Mouse (Mus musculus) liver, adult 2 months (tissue): ENCODE measurements around the gene Tex29. TPM values are rescaled to one million over a fixed set of nuclear protein-coding genes. Genes with fewer than 3 reads are reported as not detected.
"Not testable (repeated sequence)": the region's sequence is repeated elsewhere in the genome, so short reads cannot be mapped to it uniquely, and the experiment has no call there.

Experiments used
- DNase-seq: peaks from one replicate; pipeline ENCODE4 v3.0.0-alpha.2; 2011; ENCODE audit warnings: low read depth, low spot score; ENCODE audit errors: extremely low read depth
- H3K27ac ChIP-seq: fragments of 200-500 bp; replicated peaks from 2 replicates; pipeline ENCODE4 v1.5.1; 2012; ENCODE audit warnings: low read depth, mild to moderate bottlenecking, control low read depth, inconsistent platforms, low read length; ENCODE audit not compliant: insufficient read depth
- H3K27me3 ChIP-seq: fragments of 200-500 bp; 2 replicates; pipeline ENCODE4 v1.6.1; 2012; ENCODE audit warnings: mild to moderate bottlenecking, moderate library complexity, low read length, inconsistent platforms; ENCODE audit not compliant: control insufficient read depth, insufficient read depth
- H3K36me3 ChIP-seq: fragments of 200-500 bp; 2 replicates; pipeline ENCODE4 v1.6.1; 2012; ENCODE audit warnings: low read length, inconsistent platforms; ENCODE audit not compliant: control insufficient read depth, insufficient read depth
- H3K4me1 ChIP-seq: fragments of 200-500 bp; 2 replicates; pipeline ENCODE4 v1.6.1; 2011; ENCODE audit warnings: low read length; ENCODE audit not compliant: control insufficient read depth, insufficient read depth
- H3K4me3 ChIP-seq: fragments of 200-500 bp; 2 replicates; pipeline ENCODE4 v1.5.1; 2011; ENCODE audit warnings: low read depth, mild to moderate bottlenecking, control low read depth, low read length, moderate library complexity; ENCODE audit not compliant: insufficient read depth
- H3K79me2 ChIP-seq: fragments of 200-500 bp; 2 replicates; pipeline ENCODE4 v1.6.1; 2012; ENCODE audit warnings: inconsistent platforms, mild to moderate bottlenecking, low read length, moderate library complexity; ENCODE audit not compliant: control insufficient read depth, insufficient read depth
- H3K9ac ChIP-seq: fragments of 200-500 bp; 2 replicates; pipeline ENCODE4 v1.6.1; 2012; ENCODE audit warnings: low read depth, mild to moderate bottlenecking, control low read depth, inconsistent platforms, low read length
- CTCF ChIP-seq: fragments of 200-500 bp; IDR thresholded peaks from 2 replicates; pipeline ENCODE4 v1.5.1; 2011; ENCODE audit warnings: low read depth, low read length, control low read depth
- POLR2A ChIP-seq: fragments of 200-500 bp; IDR thresholded peaks from 2 replicates; pipeline ENCODE4 v1.6.1; 2011; ENCODE audit warnings: low read length, control low read depth; ENCODE audit not compliant: insufficient read depth; ENCODE audit errors: extremely low read depth
- WGBS: fragments of 180-500 bp; shearing (Covaris S2); methylation state at CpG from one replicate; pipeline ENCODE4 v1.1.7; 2018; 5-methylcytosine and 5-hydroxymethylcytosine counted together
- polyA plus RNA-seq: library from polyadenylated mRNA; depleted of rRNA; stranded (reverse); fragments of >200 nt; gene quantifications from 2 replicates; pipeline ENCODE4 v1.2.3, GENCODE M21; 2012
- total RNA-seq: library from RNA; depleted of rRNA; stranded (reverse); fragments of >200 nt; gene quantifications from 2 replicates; pipeline ENCODE4 v1.2.3, GENCODE M21; 2014

Gene Tex29
- total and polyA plus RNA-seq, 2 experiments, result not detected

GRCm38 (mm10) chr8:11844316-11844685 lies 4.0 kb downstream of the Tex29 start:
- no peaks in the 10 kb centered on the region for H3K36me3 ChIP-seq
- H3K27me3 ChIP-seq, result no peaks in the 10 kb centered on the region
- no peak for DNase-seq
- peaks cover 6% of the 10 kb centered on the region; the same call in 1 of the 2 replicates for H3K4me1 ChIP-seq
- 87% methylated on average over 7 of the region's 7 CpGs for WGBS
- H3K27ac ChIP-seq, result no peak overlapping the region
- no peak for TF ChIP-seq POLR2A
- TF ChIP-seq CTCF, result no peak
- H3K79me2 ChIP-seq, result no peaks in the 10 kb centered on the region
- H3K9ac ChIP-seq, result no peak overlapping the region
- H3K4me3 ChIP-seq, result no peak overlapping the region

GRCm38 (mm10) chr8:11846807-11847206 lies 6.5 kb downstream of the Tex29 start:
- Histone ChIP-seq H3K9ac (no peak overlapping the region), H3K27me3 (no peaks in the 10 kb centered on the region), H3K79me2 (no peaks in the 10 kb centered on the region), H3K36me3 (no peaks in the 10 kb centered on the region), H3K27ac (no peak overlapping the region), H3K4me1 (peaks cover 6% of the 10 kb centered on the region; the same call in 1 of the 2 replicates), H3K4me3 (no peak overlapping the region)
- TF ChIP-seq CTCF (no peak), POLR2A (no peak)
- no peak for DNase-seq
- WGBS, result 73% methylated on average over 6 of the region's 6 CpGs

GRCm38 (mm10) chr8:11867832-11868231 lies 27.6 kb downstream of the Tex29 start:
- no peak overlapping the region for H3K9ac ChIP-seq

GRCm38 (mm10) chr8:11874227-11874626 lies 34.0 kb downstream of the Tex29 start:
- not testable (repeated sequence) for H3K79me2 ChIP-seq, H3K9ac ChIP-seq, H3K27me3 ChIP-seq, H3K36me3 ChIP-seq, H3K4me3 ChIP-seq, H3K27ac ChIP-seq, DNase-seq, H3K4me1 ChIP-seq
- 94% methylated on average over 6 of the region's 6 CpGs for WGBS

More at GRCm38 (mm10) chr8:11867832-11868231, 27.6 kb downstream of the Tex29 start:
- no peak overlapping the region for H3K4me3 ChIP-seq
- H3K27me3 ChIP-seq, result no peaks in the 10 kb centered on the region
- no peak for DNase-seq
- TF ChIP-seq POLR2A, result no peak
- peak; percentile 41 for TF ChIP-seq CTCF
- H3K79me2 ChIP-seq, result no peaks in the 10 kb centered on the region
- no peaks in the 10 kb centered on the region for H3K36me3 ChIP-seq
- H3K27ac ChIP-seq, result no peak overlapping the region
- no peaks in the 10 kb centered on the region for H3K4me1 ChIP-seq

DNA sequence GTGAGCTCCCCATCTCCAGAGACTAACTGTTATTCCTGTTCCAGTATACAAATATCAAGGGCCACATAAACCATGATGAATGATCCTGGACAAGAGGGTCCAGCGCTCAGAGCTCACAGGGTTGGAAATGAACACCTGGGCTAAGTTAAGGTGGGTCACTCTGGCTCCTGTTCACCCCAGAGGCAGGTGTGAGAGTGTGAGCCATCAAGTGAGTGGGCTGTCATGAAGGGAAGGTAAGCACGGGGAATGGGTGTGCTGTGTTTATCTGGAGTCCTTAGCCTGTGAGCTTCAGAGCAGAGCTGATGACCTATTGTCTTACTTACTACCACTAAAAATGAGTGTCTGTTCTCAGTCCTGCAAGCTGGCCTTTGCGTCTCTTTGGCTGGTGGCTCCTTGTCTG lies 44.4 kb downstream of the Tex29 start:
- Histone ChIP-seq H3K9ac (no peak overlapping the region), H3K4me1 (no peaks in the 10 kb centered on the region), H3K27me3 (no peaks in the 10 kb centered on the region), H3K4me3 (no peak overlapping the region), H3K79me2 (no peaks in the 10 kb centered on the region), H3K27ac (no peak overlapping the region), H3K36me3 (no peaks in the 10 kb centered on the region)
- WGBS, result 95% methylated on average over 3 of the region's 3 CpGs
- DNase-seq, result no peak
- TF ChIP-seq CTCF (no peak), POLR2A (no peak)

GRCm38 (mm10) chr8:11885881-11886699 lies 45.8 kb downstream of the Tex29 start:
- H3K4me3 ChIP-seq, result no peak overlapping the region
- WGBS, result 87% methylated on average over 12 of the region's 12 CpGs
- no peak overlapping the region for H3K27ac ChIP-seq
- no peaks in the 10 kb centered on the region for H3K36me3 ChIP-seq
- TF ChIP-seq CTCF (no peak), POLR2A (no peak)
- H3K27me3 ChIP-seq, result no peaks in the 10 kb centered on the region
- no peaks in the 10 kb centered on the region for H3K79me2 ChIP-seq
- H3K9ac ChIP-seq, result no peak overlapping the region
- H3K4me1 ChIP-seq, result no peaks in the 10 kb centered on the region
- DNase-seq, result no peak
